Mouse (Mus musculus) leukemia stem cell, adult 10-12 weeks (primary cell): ENCODE data around the gene Pip4k2a. TPM values are rescaled to one million over a fixed set of nuclear protein-coding genes. Genes with fewer than 3 reads are reported as not detected.

Source experiments
- polyA plus RNA-seq: library from polyadenylated mRNA; stranded (reverse); fragments of >175 nt; gene quantifications from 2 replicates; pipeline ENCODE4 v1.2.3, GENCODE M21; 2012; ENCODE audit warnings: low replicate concordance

Gene Pip4k2a
- polyA plus RNA-seq = 13.9 and 15.7 TPM in 2 replicates

GRCm38 (mm10) chr2:18998054-18998478 lies at the start of gene Pip4k2a, which contains the start of gene 4930426L09Rik:
Pip4k2a (minus strand) TSS chr2:18998126.
4930426L09Rik (plus strand) TSS chr2:18998343.

Other genes starting within 250 kb of the Pip4k2a start
- gene 4930426L09Rik, start 217 bp upstream of the Pip4k2a start, polyA plus RNA-seq = 0.19 and 0.44 TPM in 2 replicates
- gene Armc3, start 201.2 kb upstream of the Pip4k2a start, polyA plus RNA-seq = 0.08 TPM in 1 of 2 replicates, not detected in the other